Mouse (Mus musculus) Patski (cell line): ENCODE results near the gene Fgf14. TPM values are rescaled to one million over a fixed set of nuclear protein-coding genes. Genes with fewer than 3 reads are reported as not detected.
A peak's percentile ranks its signal among the peaks of the same experiment; 100 is the strongest.
"Not testable (repeated sequence)": the region's sequence is repeated elsewhere in the genome, so short reads cannot be mapped to it uniquely, and the experiment has no call there.

Source experiments
- ATAC-seq: fragments of 100-300 bp; one replicate; pipeline ENCODE4 v1.8.0; 2021
- CTCF ChIA-PET: fragments of 350-600 bp; sonication (Branson Sonifier 250); formaldehyde crosslinking; loops from one replicate; lab custom pipeline; 2022; ENCODE audit warnings: inconsistent platforms; lab: Charles Lee
- POLR2A ChIA-PET: fragments of 350-600 bp; sonication (Branson Sonifier 250); formaldehyde crosslinking; loops from one replicate; lab custom pipeline; 2022; ENCODE audit warnings: antibody characterized with exemption, inconsistent platforms; lab: Charles Lee
- DNase-seq: peaks from one replicate; pipeline ENCODE4 v3.0.0-alpha.2; 2011; ENCODE audit warnings: low read depth, low spot score
- H3K27me3 ChIP-seq: fragments of 371-371 bp; one replicate; pipeline ENCODE4 v1.5.1; 2021
- CTCF ChIP-seq: fragments of 100-300 bp; IDR thresholded peaks from one replicate; pipeline ENCODE4 v1.5.1; 2021
- in situ Hi-C: fragments of 300-500 bp; cut with MboI; formaldehyde crosslinking; loops from 3 replicates; pipeline ENCODE4 v1.11.1; 2018; ENCODE audit warnings: low pct_unique_long_range_greater_than_20kb, mixed read lengths
- polyA plus RNA-seq: library from polyadenylated mRNA; unstranded; gene quantifications from one replicate; pipeline ENCODE4 v1.2.3, GENCODE M21; 2021

Gene Fgf14
- polyA plus RNA-seq, 1 experiment from 2014 or later: not detected

- no peaks in the 10 kb centered on the region for H3K27me3 ChIP-seq
- no peak for ATAC-seq
- in situ Hi-C loops: no loop called here
- CTCF ChIA-PET: no interaction called here
- POLR2A ChIA-PET: no interaction called here
- TF ChIP-seq CTCF: no peak
- no peak for DNase-seq
These were observed 202.8 kb downstream of the Fgf14 start for GRCm38 (mm10) chr14:124474066-124474667.

GRCm38 (mm10) chr14:124470909-124471308 lies 206.0 kb downstream of the Fgf14 start:
- POLR2A ChIA-PET: no interaction called here
- CTCF ChIA-PET: no interaction called here

GRCm38 (mm10) chr14:124455120-124455519 lies 221.8 kb downstream of the Fgf14 start:
- in situ Hi-C loops: no loop called here
- ATAC-seq (no peak), DNase-seq (no peak)
- CTCF ChIA-PET: no interaction called here
- TF ChIP-seq CTCF: no peak
- POLR2A ChIA-PET: no interaction called here
- no peaks in the 10 kb centered on the region for H3K27me3 ChIP-seq

More at GRCm38 (mm10) chr14:124470909-124471308, 206.0 kb downstream of the Fgf14 start:
- no peak for TF ChIP-seq CTCF
- ATAC-seq (no peak), DNase-seq (no peak)
- in situ Hi-C loops: no loop called here
- H3K27me3 ChIP-seq: no peaks in the 10 kb centered on the region

DNA sequence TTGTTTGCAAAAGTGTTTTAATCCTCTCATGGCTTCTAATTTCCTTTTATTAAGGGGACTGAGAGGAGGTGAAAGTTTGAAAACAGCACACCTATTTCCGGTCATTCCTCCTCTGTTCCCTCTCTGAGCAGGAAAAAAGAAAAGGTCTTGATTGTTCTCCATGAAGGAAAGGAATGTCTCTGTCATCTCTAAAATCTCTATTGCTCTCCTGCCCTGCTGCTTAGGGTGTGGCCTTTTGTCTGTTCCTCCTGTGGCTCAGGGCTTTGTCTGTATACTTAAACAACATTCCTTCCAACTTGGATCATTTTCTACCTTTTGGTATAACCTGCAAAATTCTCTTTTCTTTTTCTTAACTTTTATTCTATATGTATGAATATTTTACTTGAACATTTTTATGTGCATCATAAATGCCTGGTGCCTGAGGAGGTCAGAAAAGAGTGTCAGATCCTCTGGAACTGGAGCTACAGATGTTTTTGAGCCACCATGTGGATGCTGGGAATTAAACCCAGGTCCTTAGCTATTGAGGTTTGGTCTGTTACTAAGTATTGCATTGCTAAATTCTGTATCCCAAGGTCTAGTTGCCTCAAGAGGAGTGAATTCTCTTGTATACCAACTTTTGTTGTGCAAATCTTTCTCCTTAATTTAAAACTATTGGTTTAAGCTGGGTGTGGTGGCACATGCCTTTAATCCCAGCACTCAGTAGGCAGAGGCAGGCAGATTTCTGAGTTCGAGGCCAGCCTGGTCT lies 230.7 kb downstream of the Fgf14 start:
- ChIA-PET POLR2A (no interaction called here), CTCF (no interaction called here)
- ATAC-seq: no peak
- DNase-seq: no peak
- TF ChIP-seq CTCF: no peak
- in situ Hi-C loops: no loop called here
- no peaks in the 10 kb centered on the region for H3K27me3 ChIP-seq

- in situ Hi-C loops: no loop called here
- no peak for ATAC-seq
- H3K27me3 ChIP-seq: no peaks in the 10 kb centered on the region
- no peak for DNase-seq
- TF ChIP-seq CTCF: no peak
- ChIA-PET CTCF (interaction anchor here (1.8 kb wide), 1 partner anchor 15 kb away, joined by 5 read pairs; no protein-coding TSS in a partner anchor), POLR2A (no interaction called here)
These were observed 232.1 kb downstream of the Fgf14 start for GRCm38 (mm10) chr14:124444831-124445230.

DNA sequence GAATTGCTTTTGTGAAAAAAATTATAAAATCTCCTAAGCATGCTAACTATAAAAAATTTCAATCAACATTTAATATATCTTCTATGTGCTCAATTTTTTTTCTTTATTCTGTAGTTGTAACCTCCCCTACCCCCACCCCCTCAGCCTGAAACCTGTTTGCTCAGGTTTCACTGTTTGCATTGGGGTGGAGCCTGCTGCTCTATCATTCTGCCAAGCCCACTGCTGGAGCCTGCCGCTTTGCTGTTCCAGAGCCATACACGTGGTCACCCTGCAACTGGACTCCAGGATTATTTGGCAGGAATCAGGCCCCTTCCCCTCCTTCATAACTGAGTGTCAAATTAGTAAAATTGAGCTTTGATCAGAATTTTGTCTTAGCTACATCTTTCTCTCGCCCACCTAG lies 237.6 kb downstream of the Fgf14 start:
- H3K27me3 ChIP-seq, CTCF ChIA-PET, POLR2A ChIA-PET, DNase-seq, ATAC-seq, in situ Hi-C loops: not testable (repeated sequence)

- DNase-seq (no peak), ATAC-seq (no peak)
- TF ChIP-seq CTCF: no peak
- in situ Hi-C loops: no loop called here
- H3K27me3 ChIP-seq: no peaks in the 10 kb centered on the region
- POLR2A ChIA-PET: no interaction called here
- CTCF ChIA-PET: no interaction called here
These were observed 265.0 kb downstream of the Fgf14 start for GRCm38 (mm10) chr14:124411890-124412289.

- peak; percentile 51 for TF ChIP-seq CTCF
- DNase-seq (no peak), ATAC-seq (no peak)
- ChIA-PET CTCF (no interaction called here), POLR2A (no interaction called here)
- H3K27me3 ChIP-seq: no peaks in the 10 kb centered on the region
- in situ Hi-C loops: no loop called here
These were observed 266.0 kb downstream of the Fgf14 start for GRCm38 (mm10) chr14:124410945-124411344.

GRCm38 (mm10) chr14:124328391-124328790 lies 348.5 kb downstream of the Fgf14 start:
- DNase-seq: no peak
- no peak for TF ChIP-seq CTCF
- in situ Hi-C loops: no loop called here
- ChIA-PET POLR2A (no interaction called here), CTCF (no interaction called here)
- ATAC-seq: no peak
- H3K27me3 ChIP-seq: no peaks in the 10 kb centered on the region

DNA sequence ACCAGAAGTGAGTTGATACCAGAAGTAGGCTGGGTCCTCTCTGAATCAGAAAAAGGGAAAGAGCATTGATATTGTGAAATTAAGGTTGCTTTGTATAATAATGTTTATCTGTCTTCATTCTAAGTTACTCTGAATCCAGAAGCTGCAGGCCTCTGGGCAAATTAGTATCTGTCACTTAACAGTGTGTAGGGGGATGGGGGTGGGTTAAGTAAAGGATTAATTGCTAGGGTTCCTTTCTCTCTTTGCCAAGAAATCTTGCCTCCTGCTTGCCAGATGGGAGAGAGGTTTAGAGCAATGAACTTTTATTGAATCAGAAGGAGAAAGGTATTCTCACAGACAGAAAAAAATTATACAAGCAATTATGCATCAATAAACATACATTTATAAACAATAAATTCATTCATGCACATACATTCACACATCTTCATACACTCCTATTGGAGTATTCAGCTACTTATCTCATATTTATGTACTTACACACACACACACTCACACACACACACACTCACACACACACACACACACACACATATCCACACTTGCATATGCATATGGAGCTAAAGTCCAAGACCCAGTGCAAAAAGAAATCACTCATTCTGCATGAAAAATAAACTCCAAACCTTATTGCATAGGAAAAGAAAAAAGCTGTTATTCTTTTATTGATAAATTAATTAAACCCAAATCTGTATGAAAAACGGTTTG lies 357.8 kb downstream of the Fgf14 start:
- TF ChIP-seq CTCF: no peak
- ChIA-PET POLR2A (no interaction called here), CTCF (no interaction called here)
- in situ Hi-C loops: no loop called here
- DNase-seq (no peak), ATAC-seq (no peak)
- H3K27me3 ChIP-seq: no peaks in the 10 kb centered on the region

DNA sequence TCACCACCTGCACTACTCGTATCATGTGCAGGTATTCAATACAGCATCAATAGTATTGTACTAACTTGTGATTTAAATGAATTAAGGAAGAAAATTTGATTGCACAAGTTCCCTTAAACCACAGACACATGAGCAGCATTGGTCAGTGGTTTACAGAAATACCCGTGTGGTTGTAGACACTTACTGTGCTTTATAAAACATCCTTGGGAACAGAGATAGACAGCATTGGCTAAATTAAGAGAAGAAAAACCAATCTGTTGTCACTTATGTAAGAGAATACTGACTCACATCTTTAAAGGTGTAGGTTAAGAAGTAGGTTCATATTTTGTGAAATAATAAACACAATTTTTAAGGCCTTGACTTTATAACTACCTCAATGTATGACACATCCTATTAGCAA lies 361.4 kb downstream of the Fgf14 start:
- no peak for DNase-seq
- TF ChIP-seq CTCF: no peak
- H3K27me3 ChIP-seq: no peaks in the 10 kb centered on the region
- CTCF ChIA-PET: no interaction called here
- ATAC-seq: no peak
- in situ Hi-C loops: no loop called here
- POLR2A ChIA-PET: no interaction called here
